Mouse (Mus musculus) natural killer cell, adult 2 months (primary cell): Measurements from ENCODE around the gene Gm21294.
"Not testable (repeated sequence)": the region's sequence is repeated elsewhere in the genome, so short reads cannot be mapped to it uniquely, and the experiment has no call there.

Experiments
- DNase-seq, 2 experiments: peaks; one replicate each; pipeline ENCODE4 v3.0.0; 2022; ENCODE audit warnings: low spot score in 2 of 2

The Gm21294 gene

GRCm38 (mm10) chrY:89052506-89052905 lies at the start of gene Gm21294:
Gene Gm21294 (plus strand): TSS chrY:89052806.
- not testable (repeated sequence) for DNase-seq

- peak; percentile 1 to 2 for DNase-seq
Observed at GRCm38 (mm10) chrY:89126246-89126645, 73.6 kb downstream of the Gm21294 start.
